Mouse (Mus musculus): ENCODE measurements around the gene Dis3l2. TPM values are rescaled to one million over a fixed set of nuclear protein-coding genes. Genes with fewer than 3 reads are reported as not detected.

Gene Dis3l2
- polyA plus RNA-seq, 1 experiment: 0.53 TPM

GRCm38 (mm10) chr1:87028786-87029185 is 325.2 kb downstream of the Dis3l2 start:
- no peaks in the 10 kb centered on the region for H3K27me3 ChIP-seq (ENCODE audit: control insufficient read depth)
- H3K36me3 ChIP-seq (ENCODE audit: control insufficient read depth): no peaks in the 10 kb centered on the region; the same call in 1 of the 2 replicates
- no peak for TF ChIP-seq GATA1 (IDR thresholded peaks at IDR 0.05; ENCODE audit: low read length)
- no peak for TF ChIP-seq TAL1 (IDR thresholded peaks at IDR 0.05; ENCODE audit: low read length)
- H3K4me1 ChIP-seq (ENCODE audit: control insufficient read depth): no peaks in the 10 kb centered on the region
- no peak overlapping the region for H3K4me3 ChIP-seq (replicated peaks)
- no peaks in the 10 kb centered on the region for H3K9me3 ChIP-seq (ENCODE audit: control insufficient read depth, low read length)

GRCm38 (mm10) chr1:87030652-87031051 is 327.0 kb downstream of the Dis3l2 start:
- Histone ChIP-seq H3K27me3 (ENCODE audit: control insufficient read depth) (no peaks in the 10 kb centered on the region), H3K4me1 (ENCODE audit: control insufficient read depth) (no peaks in the 10 kb centered on the region), H3K9me3 (ENCODE audit: control insufficient read depth, low read length) (no peaks in the 10 kb centered on the region), H3K4me3 (replicated peaks) (no peak overlapping the region), H3K36me3 (ENCODE audit: control insufficient read depth) (no peaks in the 10 kb centered on the region)
- TF ChIP-seq GATA1 (IDR thresholded peaks at IDR 0.05; ENCODE audit: low read length) (no peak), TAL1 (IDR thresholded peaks at IDR 0.05; ENCODE audit: low read length) (no peak)

- Histone ChIP-seq H3K27me3 (ENCODE audit: control insufficient read depth) (no peaks in the 10 kb centered on the region), H3K9me3 (ENCODE audit: control insufficient read depth, low read length) (no peaks in the 10 kb centered on the region), H3K36me3 (ENCODE audit: control insufficient read depth) (no peaks in the 10 kb centered on the region), H3K4me1 (ENCODE audit: control insufficient read depth) (no peaks in the 10 kb centered on the region), H3K4me3 (replicated peaks) (no peak overlapping the region)
- TF ChIP-seq GATA1 (IDR thresholded peaks at IDR 0.05; ENCODE audit: low read length) (no peak), TAL1 (IDR thresholded peaks at IDR 0.05; ENCODE audit: low read length) (no peak)
These were observed 328.9 kb downstream of the Dis3l2 start for GRCm38 (mm10) chr1:87032466-87032865.

GRCm38 (mm10) chr1:87035532-87036161 is 332.0 kb downstream of the Dis3l2 start:
- Histone ChIP-seq H3K9me3 (ENCODE audit: control insufficient read depth, low read length) (no peaks in the 10 kb centered on the region), H3K4me3 (replicated peaks) (no peak overlapping the region), H3K27me3 (ENCODE audit: control insufficient read depth) (no peaks in the 10 kb centered on the region), H3K36me3 (ENCODE audit: control insufficient read depth) (no peaks in the 10 kb centered on the region), H3K4me1 (ENCODE audit: control insufficient read depth) (no peaks in the 10 kb centered on the region)
- TF ChIP-seq GATA1 (IDR thresholded peaks at IDR 0.05; ENCODE audit: low read length) (no peak), TAL1 (IDR thresholded peaks at IDR 0.05; ENCODE audit: low read length) (no peak)

GRCm38 (mm10) chr1:87036334-87036733 is 332.7 kb downstream of the Dis3l2 start:
- TF ChIP-seq GATA1 (IDR thresholded peaks at IDR 0.05; ENCODE audit: low read length): no peak
- no peaks in the 10 kb centered on the region for H3K36me3 ChIP-seq (ENCODE audit: control insufficient read depth)
- no peaks in the 10 kb centered on the region for H3K4me1 ChIP-seq (ENCODE audit: control insufficient read depth)
- no peaks in the 10 kb centered on the region for H3K27me3 ChIP-seq (ENCODE audit: control insufficient read depth)
- H3K9me3 ChIP-seq (ENCODE audit: control insufficient read depth, low read length): no peaks in the 10 kb centered on the region
- no peak overlapping the region for H3K4me3 ChIP-seq (replicated peaks)

- no peaks in the 10 kb centered on the region for H3K4me1 ChIP-seq (ENCODE audit: control insufficient read depth)
- no peaks in the 10 kb centered on the region for H3K9me3 ChIP-seq (ENCODE audit: control insufficient read depth, low read length)
- TF ChIP-seq TAL1 (IDR thresholded peaks at IDR 0.05; ENCODE audit: low read length): no peak
- no peak for TF ChIP-seq GATA1 (IDR thresholded peaks at IDR 0.05; ENCODE audit: low read length)
- H3K27me3 ChIP-seq (ENCODE audit: control insufficient read depth): no peaks in the 10 kb centered on the region
- H3K36me3 ChIP-seq (ENCODE audit: control insufficient read depth): no peaks in the 10 kb centered on the region
- H3K4me3 ChIP-seq (replicated peaks): no peak overlapping the region
These were observed 335.0 kb downstream of the Dis3l2 start for GRCm38 (mm10) chr1:87038477-87039070.

GRCm38 (mm10) chr1:87041119-87041518 is 337.5 kb downstream of the Dis3l2 start:
- no peaks in the 10 kb centered on the region for H3K4me1 ChIP-seq (ENCODE audit: control insufficient read depth)
- no peak overlapping the region for H3K4me3 ChIP-seq (replicated peaks)
- H3K27me3 ChIP-seq (ENCODE audit: control insufficient read depth): no peaks in the 10 kb centered on the region
- TF ChIP-seq GATA1 (IDR thresholded peaks at IDR 0.05; ENCODE audit: low read length) (no peak), TAL1 (IDR thresholded peaks at IDR 0.05; ENCODE audit: low read length) (no peak)
- peaks cover 5% of the 10 kb centered on the region; the same call in 1 of the 2 replicates for H3K36me3 ChIP-seq (ENCODE audit: control insufficient read depth)
- no peaks in the 10 kb centered on the region for H3K9me3 ChIP-seq (ENCODE audit: control insufficient read depth, low read length)

GRCm38 (mm10) chr1:87041814-87042438 is 338.3 kb downstream of the Dis3l2 start:
- no peaks in the 10 kb centered on the region for H3K27me3 ChIP-seq (ENCODE audit: control insufficient read depth)
- no peak overlapping the region for H3K4me3 ChIP-seq (replicated peaks)
- H3K9me3 ChIP-seq (ENCODE audit: control insufficient read depth, low read length): no peaks in the 10 kb centered on the region
- no peak for TF ChIP-seq GATA1 (IDR thresholded peaks at IDR 0.05; ENCODE audit: low read length)
- H3K4me1 ChIP-seq (ENCODE audit: control insufficient read depth): no peaks in the 10 kb centered on the region
- peaks cover 10% of the 10 kb centered on the region for H3K36me3 ChIP-seq (ENCODE audit: control insufficient read depth)

- Histone ChIP-seq H3K4me3 (replicated peaks) (no peak overlapping the region), H3K4me1 (ENCODE audit: control insufficient read depth) (no peaks in the 10 kb centered on the region), H3K27me3 (ENCODE audit: control insufficient read depth) (no peaks in the 10 kb centered on the region), H3K9me3 (ENCODE audit: control insufficient read depth, low read length) (no peaks in the 10 kb centered on the region), H3K36me3 (ENCODE audit: control insufficient read depth) (peaks cover 16% of the 10 kb centered on the region)
- TF ChIP-seq GATA1 (IDR thresholded peaks at IDR 0.05; ENCODE audit: low read length) (no peak), TAL1 (IDR thresholded peaks at IDR 0.05; ENCODE audit: low read length) (no peak)
These were observed 346.5 kb downstream of the Dis3l2 start for GRCm38 (mm10) chr1:87050072-87050471.
